Mouse (Mus musculus) CD8-positive naive resting alpha-beta T cell, adult 57 days (primary cell): ENCODE measurements around the gene Wfikkn2. TPM values are rescaled to one million over a fixed set of nuclear protein-coding genes. Genes with fewer than 3 reads are reported as not detected.

Experiments used
- total RNA-seq: library from RNA; stranded (reverse); gene quantifications from one replicate; pipeline ENCODE4 v1.2.4, GENCODE M21; 2023

Gene Wfikkn2
- 1.1 TPM for total RNA-seq

GRCm38 (mm10) chr11:94245955-94246788 lies at the start of gene Wfikkn2:
Gene Wfikkn2, minus strand, starts transcription at chr11:94246005.

GRCm38 (mm10) chr11:94281199-94282181 lies 35.7 kb upstream of the Wfikkn2 start, which contains the start of gene Gm21885:
Gene Gm21885, plus strand, starts transcription at chr11:94281873.

DNA sequence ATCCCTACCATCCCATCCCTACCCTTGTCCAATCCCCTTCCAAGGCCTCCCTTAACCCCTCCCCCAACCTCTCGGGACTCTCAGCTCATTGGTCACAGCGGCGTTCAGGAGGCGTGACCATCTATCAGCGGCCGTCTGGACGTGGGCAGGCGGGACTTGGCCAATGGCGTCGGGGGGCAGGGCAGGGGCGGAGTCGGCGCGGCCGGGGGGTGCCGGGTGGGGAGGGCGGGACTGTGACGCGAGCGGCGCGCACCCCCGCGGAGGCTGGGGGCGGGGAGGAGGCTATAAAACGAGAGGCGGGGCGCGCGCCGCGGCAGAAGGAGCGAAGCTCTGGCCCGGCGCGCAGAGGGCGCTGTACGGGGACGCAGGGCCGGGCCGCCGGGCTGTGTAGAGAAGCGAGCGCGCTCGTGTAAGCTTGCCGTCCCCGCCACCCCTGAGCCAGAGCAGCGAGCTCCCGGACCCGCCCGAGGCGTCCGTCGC lies 34.6 kb downstream of the Wfikkn2 start, which contains the start of gene Tob1:
Gene Tob1 (plus strand): TSS at position 331 of the 480 bp plus-strand sequence.

Other genes with a start within 250 kb of the Wfikkn2 start
- gene Spag9, start 249.9 kb downstream of the Wfikkn2 start, total RNA-seq = 68.6 TPM
- gene Tob1, start 34.6 kb downstream of the Wfikkn2 start, total RNA-seq = 97.6 TPM
- not detected for gene Gm21885, start 35.9 kb upstream of the Wfikkn2 start, total RNA-seq
- gene Luc7l3, start 76.0 kb upstream of the Wfikkn2 start, total RNA-seq = 108 TPM
- gene Ankrd40, start 82.0 kb upstream of the Wfikkn2 start, total RNA-seq = 49.0 TPM
- gene Abcc3, start 147.0 kb upstream of the Wfikkn2 start, total RNA-seq = 4.5 TPM
- not detected for gene Cacna1g, start 228.2 kb upstream of the Wfikkn2 start, total RNA-seq
- not detected for gene Spata20, start 240.2 kb upstream of the Wfikkn2 start, total RNA-seq